20 mouse cellular contexts compared by ENCODE assay signal in genomic region chr13:43777321-43778002, GRCm38 (mm10). TPM values are rescaled to one million over a fixed set of nuclear protein-coding genes. Genes with fewer than 3 reads are reported as not detected.
DNase-seq lines count a peak whose midpoint lies in the region; ATAC-seq and TF ChIP-seq lines count a peak whose summit lies in the region.
"Had no signal": no experiment of that assay in that cellular context is flagged by ENCODE, and none has a peak within 500 bp of the region (broad histone marks: within the 10 kb centered on the region; RNA-seq: fewer than 3 reads in every experiment).

No protein-coding gene starts in this region.

- H3K4me3 ChIP-seq in bone marrow macrophage, adult 2 months (ENCODE audit: insufficient read depth, low read length) = no peak overlapping the region
- H3K4me3 ChIP-seq in lung, embryonic 16.5 days (ENCODE audit: low read length) = no peak overlapping the region
- H3K4me3 ChIP-seq in macrophage (ENCODE audit: inconsistent target) = no peak overlapping the region
- H3K4me3 ChIP-seq: embryonic facial prominence, embryonic 15.5 days; heart, embryonic 13.5 days; liver, embryonic 15.5 days; neural tube, embryonic 12.5 days; stomach, embryonic 15.5 days had no signal

- no peaks in the 10 kb centered on the region for H3K9me3 ChIP-seq in lung, embryonic 16.5 days (ENCODE audit: control insufficient read depth, low read length)
- H3K9me3 ChIP-seq: embryonic facial prominence, embryonic 15.5 days; heart, embryonic 13.5 days; liver, embryonic 15.5 days; neural tube, embryonic 12.5 days; stomach, embryonic 15.5 days had no signal

- H3K9ac ChIP-seq in lung, embryonic 16.5 days (ENCODE audit: low read length) = no peak overlapping the region
- H3K9ac ChIP-seq: embryonic facial prominence, embryonic 15.5 days; heart, embryonic 13.5 days; liver, embryonic 15.5 days; neural tube, embryonic 12.5 days; stomach, embryonic 15.5 days had no signal

- peak; percentile 90 for DNase-seq in heart, adult 11 months
- DNase-seq in heart, postnatal 14 days = no peak
- no peak for DNase-seq in cerebellum, postnatal 10 days
- DNase-seq in testis, postnatal 14 days (ENCODE audit: low spot score) = no peak
- DNase-seq in heart, postnatal 25 days (ENCODE audit: low spot score) = no peak
- DNase-seq: cerebellum, postnatal 14 days; embryo, embryonic 11 days; heart, postnatal 4 days; thymus, adult 2 months had no signal

- peaks cover 62% of the 10 kb centered on the region for H3K4me1 ChIP-seq in bone marrow macrophage, adult 2 months (ENCODE audit: control insufficient read depth, insufficient read depth, low read length)
- H3K4me1 ChIP-seq in lung, embryonic 16.5 days (replicated peaks; ENCODE audit: control insufficient read depth, insufficient read depth, low read length) = peaks cover 28% of the 10 kb centered on the region
- H3K4me1 ChIP-seq: liver, embryonic 15.5 days; stomach, embryonic 15.5 days had no signal

- peak; percentile 86 for ATAC-seq in lung, embryonic 16.5 days (ENCODE audit: low read depth)
- ATAC-seq: hindbrain, embryonic 16.5 days; intestine, postnatal 0 days had no signal

- peak overlapping the region; percentile 32; the same call in 1 of the 2 replicates for H3K27ac ChIP-seq in bone marrow macrophage, adult 2 months (ENCODE audit: insufficient read depth, low read depth, low read length)
- peak overlapping the region; percentile 83 for H3K27ac ChIP-seq in lung, embryonic 16.5 days (ENCODE audit: low read length)
- peak overlapping the region; percentile 13; the same call in 1 of the 2 replicates for H3K27ac ChIP-seq in macrophage
- H3K27ac ChIP-seq: embryonic facial prominence, embryonic 15.5 days; heart, embryonic 13.5 days; liver, embryonic 15.5 days; neural tube, embryonic 12.5 days; stomach, embryonic 15.5 days had no signal

- intact Hi-C loops in heart, postnatal 14 days (cut with DNase I) = no loop called here
- intact Hi-C loops in heart, postnatal 25 days (cut with DNase I) = no loop called here

- peak; percentile 19; the same call in 1 of the 2 replicates for TF ChIP-seq POLR2A in bone marrow macrophage, adult 2 months (IDR thresholded peaks at IDR 0.05; ENCODE audit: borderline replicate concordance, low read depth, low read length)

- no peaks in the 10 kb centered on the region for H3K27me3 ChIP-seq in lung, embryonic 16.5 days (ENCODE audit: control insufficient read depth, insufficient read depth, low read depth, low read length)
- H3K27me3 ChIP-seq: heart, embryonic 13.5 days; liver, embryonic 15.5 days; neural tube, embryonic 12.5 days; stomach, embryonic 15.5 days had no signal

- H3K4me2 ChIP-seq in lung, embryonic 16.5 days (ENCODE audit: low read depth, low read length) = no peak overlapping the region
- H3K4me2 ChIP-seq: embryonic facial prominence, embryonic 15.5 days; heart, embryonic 13.5 days; liver, embryonic 15.5 days; midbrain, embryonic 11.5 days; neural tube, embryonic 12.5 days; stomach, embryonic 15.5 days had no signal

- 53% methylated on average over 9 of the region's 9 CpGs for WGBS in lung, embryonic 16.5 days
- 59% methylated on average over 9 of the region's 9 CpGs for WGBS in macrophage (ENCODE audit: missing documents)

- H3K36me3 ChIP-seq in lung, embryonic 16.5 days (ENCODE audit: control insufficient read depth, insufficient read depth, low read length) = no peaks in the 10 kb centered on the region
- H3K36me3 ChIP-seq in macrophage (ENCODE audit: inconsistent target) = no peaks in the 10 kb centered on the region
- H3K36me3 ChIP-seq: embryonic facial prominence, embryonic 15.5 days; heart, embryonic 13.5 days; liver, embryonic 15.5 days; neural tube, embryonic 12.5 days; stomach, embryonic 15.5 days had no signal

- TF ChIP-seq CTCF in bone marrow macrophage, adult 2 months (IDR thresholded peaks at IDR 0.05; ENCODE audit: low read depth, low read length) = no peak

- no peaks in the 10 kb centered on the region for H3K79me2 ChIP-seq in macrophage (ENCODE audit: inconsistent target)

RNA-seq across cellular contexts. Expression of gene Cd83, which starts 7.1 kb away (rescaled TPM):
- total RNA-seq in heart, postnatal 14 days (2021) = 1 to 10 TPM; 3.2 to 5.3 TPM
- 43.3 and 44.5 TPM in 2 replicates for polyA plus RNA-seq in bone marrow macrophage, adult 2 months (2012; ENCODE audit: insufficient read depth, insufficient read length, missing spikeins)
- 12.3 and 14.1 TPM in 2 replicates for polyA plus RNA-seq in lung, embryonic 16.5 days (2015; fragmentation: Nextera tagmentation; extraction: Ambion mirVana)
- total RNA-seq in macrophage (2018; cell fraction: chromatin; rRNA removed) = 1,000 to 10,000 TPM in 3 of 26 experiments, 100 to 1,000 TPM in 15, 10 to 100 TPM in 8; 14.6 to 1,708 (median 282) TPM
- 1,000 to 10,000 TPM in 4 of 26 experiments, 100 to 1,000 TPM in 17, 10 to 100 TPM in 5; 28.5 to 1,686 (median 284) TPM for total RNA-seq in macrophage (2018; cell fraction: cytosol; rRNA removed)
- 1,000 to 10,000 TPM in 8 of 26 experiments, 100 to 1,000 TPM in 13, 10 to 100 TPM in 5; 23.7 to 2,349 (median 542) TPM for total RNA-seq in macrophage (2018; cell fraction: nucleus; rRNA removed)
- 31.7 to 178 TPM (median 91.1 TPM) in 3 replicates for polyA plus RNA-seq in macrophage (2018)
- total RNA-seq in heart, postnatal 25 days (2021) = 1 to 10 TPM; 3.1 to 3.5 TPM

Comparison
In these comparisons a context has a peak if more than half of its experiments do, and no peak if none do; other contexts are left out.
1. H3K27ac ChIP-seq: peak in every context shown above with its lines; median percentile 83 in lung, embryonic 16.5 days; 32 in bone marrow macrophage, adult 2 months; 13 in macrophage.